Comparison of ENCODE assay signal across 10 mouse cellular contexts in genomic region chr8:75211461-75211860, GRCm38 (mm10). TPM values are rescaled to one million over a fixed set of nuclear protein-coding genes. Genes with fewer than 3 reads are reported as not detected.
DNase-seq lines count a peak whose midpoint lies in the region; ATAC-seq and TF ChIP-seq lines count a peak whose summit lies in the region.
"Had no signal": no experiment of that assay in that cellular context is flagged by ENCODE, and none has a peak within 500 bp of the region (broad histone marks: within the 10 kb centered on the region; RNA-seq: fewer than 3 reads in every experiment).

No protein-coding gene starts in this region.

- H3K4me1 ChIP-seq in heart, embryonic 16.5 days (ENCODE audit: control insufficient read depth, insufficient read depth, low read length): peaks cover 16% of the 10 kb centered on the region
- H3K4me1 ChIP-seq in forebrain, postnatal 0 days (ENCODE audit: insufficient read depth): peaks cover 7% of the 10 kb centered on the region
- H3K4me1 ChIP-seq in forebrain, embryonic 16.5 days (replicated peaks; ENCODE audit: control insufficient read depth, insufficient read depth, low read length): peaks cover 12% of the 10 kb centered on the region

- H3K4me2 ChIP-seq in heart, embryonic 16.5 days (ENCODE audit: low read depth, low read length): no peak overlapping the region
- H3K4me2 ChIP-seq in forebrain, postnatal 0 days (ENCODE audit: low read depth): no peak overlapping the region
- H3K4me2 ChIP-seq in forebrain, embryonic 16.5 days (ENCODE audit: low read length): no peak overlapping the region
- H3K4me2 ChIP-seq: hindbrain, embryonic 12.5 days had no signal

- WGBS in heart, embryonic 16.5 days: 19% methylated on average over 3 of the region's 3 CpGs
- WGBS in forebrain, postnatal 0 days: 46% methylated on average over 3 of the region's 3 CpGs
- WGBS in forebrain, embryonic 16.5 days: 31% methylated on average over 3 of the region's 3 CpGs

- no peak overlapping the region for H3K9ac ChIP-seq in heart, embryonic 16.5 days (ENCODE audit: low read length)
- H3K9ac ChIP-seq in forebrain, postnatal 0 days: no peak overlapping the region
- H3K9ac ChIP-seq in forebrain, embryonic 16.5 days (replicated peaks; ENCODE audit: low read depth, low read length): no peak overlapping the region
- H3K9ac ChIP-seq: hindbrain, embryonic 12.5 days had no signal

- no peaks in the 10 kb centered on the region for H3K9me3 ChIP-seq in heart, embryonic 16.5 days (replicated peaks; ENCODE audit: control insufficient read depth, low read length)
- no peaks in the 10 kb centered on the region for H3K9me3 ChIP-seq in forebrain, postnatal 0 days (ENCODE audit: low read length)
- no peaks in the 10 kb centered on the region for H3K9me3 ChIP-seq in forebrain, embryonic 16.5 days (ENCODE audit: control insufficient read depth, low read length)
- H3K9me3 ChIP-seq: hindbrain, embryonic 12.5 days had no signal

- intact Hi-C loops in gastrocnemius, postnatal 14 days (cut with DNase I; ENCODE audit: low total_unique reads): no loop called here

- DNase-seq in 3134 (ENCODE audit: extremely low read depth, insufficient read length, low spot score) (peak; percentile 57), adipocyte (ENCODE audit: low spot score) (peak; percentile 6)
- DNase-seq in lung, adult 18-20 months: peak; percentile 90 to 92
- DNase-seq in forebrain, postnatal 0 days: no peak
- DNase-seq in layer of hippocampus, adult 11-12 months (ENCODE audit: low spot score): no peak
- DNase-seq in gastrocnemius, postnatal 14 days: no peak

- H3K27me3 ChIP-seq in heart, embryonic 16.5 days (ENCODE audit: control insufficient read depth, insufficient read depth, low read length): peaks cover 30% of the 10 kb centered on the region
- peaks cover 19% of the 10 kb centered on the region for H3K27me3 ChIP-seq in forebrain, postnatal 0 days (ENCODE audit: insufficient read depth, low read length)
- H3K27me3 ChIP-seq in forebrain, embryonic 16.5 days (replicated peaks; ENCODE audit: control insufficient read depth, insufficient read depth, low read length): peaks cover 31% of the 10 kb centered on the region

- no peaks in the 10 kb centered on the region for H3K36me3 ChIP-seq in heart, embryonic 16.5 days (ENCODE audit: control insufficient read depth, insufficient read depth)
- no peaks in the 10 kb centered on the region for H3K36me3 ChIP-seq in forebrain, postnatal 0 days (ENCODE audit: insufficient read depth)
- no peaks in the 10 kb centered on the region for H3K36me3 ChIP-seq in forebrain, embryonic 16.5 days (ENCODE audit: control insufficient read depth, insufficient read depth)
- H3K36me3 ChIP-seq: hindbrain, embryonic 12.5 days had no signal

- H3K27ac ChIP-seq in heart, embryonic 16.5 days (ENCODE audit: low read length): peak overlapping the region; percentile 2; the same call in 1 of the 2 replicates
- no peak overlapping the region for H3K27ac ChIP-seq in forebrain, postnatal 0 days (ENCODE audit: low read depth, low read length)
- no peak overlapping the region for H3K27ac ChIP-seq in forebrain, embryonic 16.5 days (ENCODE audit: low read length)
- H3K27ac ChIP-seq: hindbrain, embryonic 12.5 days; macrophage had no signal

- no peak overlapping the region for H3K4me3 ChIP-seq in heart, embryonic 16.5 days (ENCODE audit: low read length)
- no peak overlapping the region for H3K4me3 ChIP-seq in forebrain, postnatal 0 days (ENCODE audit: low read depth, low read length)
- H3K4me3 ChIP-seq in forebrain, embryonic 16.5 days (replicated peaks; ENCODE audit: low read length): no peak overlapping the region
- H3K4me3 ChIP-seq: hindbrain, embryonic 12.5 days had no signal

- peak; percentile 77 for ATAC-seq in heart, embryonic 16.5 days (replicated peaks; ENCODE audit: extremely low read depth, insufficient read depth, low FRiP score)
- no peak for ATAC-seq in forebrain, postnatal 0 days
- no peak for ATAC-seq in forebrain, embryonic 16.5 days

- TF ChIP-seq CTCF in forebrain, postnatal 0 days (IDR thresholded peaks at IDR 0.05; ENCODE audit: low read depth): no peak

RNA-seq across cellular contexts. Expression of gene Rasd2, which starts 2.3 kb away (rescaled TPM):
- polyA plus RNA-seq in heart, embryonic 16.5 days (2015; fragmentation: Nextera tagmentation; extraction: Ambion mirVana): 0.42 and 0.54 TPM in 2 replicates
- total RNA-seq in forebrain, postnatal 0 days (2014; rRNA removed): 4.7 and 11.6 TPM in 2 replicates
- 1.8 and 4.7 TPM in 2 replicates for polyA plus RNA-seq in forebrain, postnatal 0 days (2015; fragmentation: Nextera tagmentation; extraction: Ambion mirVana)
- 0.70 and 1.4 TPM in 2 replicates for polyA plus RNA-seq in forebrain, embryonic 16.5 days (2015; fragmentation: Nextera tagmentation; extraction: Ambion mirVana)
- total RNA-seq in gastrocnemius, postnatal 14 days (2021): 1 to 10 TPM; 1.3 to 1.6 TPM

Comparison
In these comparisons a context has a peak if more than half of its experiments do, and no peak if none do; other contexts are left out.
1. DNase-seq: peak in 3134 (single experiment), adipocyte (single experiment) and lung, adult 18-20 months (2 of 2); none in forebrain, postnatal 0 days (single experiment), layer of hippocampus, adult 11-12 months (single experiment) and gastrocnemius, postnatal 14 days (single experiment).